Mouse (Mus musculus) thymus, postnatal 14 days (tissue): ENCODE data around the gene Dcst1.
A peak's percentile ranks its signal among the peaks of the same experiment; 100 is the strongest.

Source experiments
- DNase-seq: peaks from one replicate; pipeline ENCODE4 v3.0.0; 2021

Gene Dcst1

GRCm38 (mm10) chr3:89330948-89331347 lies 34.1 kb downstream of the Dcst1 start:
- no peak for DNase-seq

GRCm38 (mm10) chr3:89330346-89330745 lies 34.7 kb downstream of the Dcst1 start:
- DNase-seq = no peak

- DNase-seq = no peak
Measured at GRCm38 (mm10) chr3:89328623-89329022, 36.4 kb downstream of the Dcst1 start.

GRCm38 (mm10) chr3:89327371-89327870 lies 37.6 kb downstream of the Dcst1 start:
- DNase-seq = no peak

GRCm38 (mm10) chr3:89325882-89326281 lies 39.2 kb downstream of the Dcst1 start:
- no peak for DNase-seq

- peak; percentile 76 for DNase-seq
Measured at GRCm38 (mm10) chr3:89322514-89323165, 42.4 kb downstream of the Dcst1 start, which contains the start of gene Efna3. Gene Efna3 (minus strand): TSS chr3:89322965.

- no peak for DNase-seq
Measured at GRCm38 (mm10) chr3:89322131-89322500, 42.9 kb downstream of the Dcst1 start.

GRCm38 (mm10) chr3:89321183-89322130 lies 43.6 kb downstream of the Dcst1 start:
- DNase-seq = no peak

GRCm38 (mm10) chr3:89320581-89321182 lies 44.4 kb downstream of the Dcst1 start:
- DNase-seq = peak; percentile 25

GRCm38 (mm10) chr3:89319591-89320350 lies 45.3 kb downstream of the Dcst1 start:
- DNase-seq = peak; percentile 41

- DNase-seq = no peak
Measured at GRCm38 (mm10) chr3:89318971-89319590, 46.0 kb downstream of the Dcst1 start.

GRCm38 (mm10) chr3:89318316-89318715 lies 46.7 kb downstream of the Dcst1 start:
- DNase-seq = no peak

GRCm38 (mm10) chr3:89317246-89317645 lies 47.8 kb downstream of the Dcst1 start:
- no peak for DNase-seq

- peak; percentile 80 for DNase-seq
Measured at GRCm38 (mm10) chr3:89316833-89317232, 48.2 kb downstream of the Dcst1 start.

GRCm38 (mm10) chr3:89315930-89316831 lies 48.9 kb downstream of the Dcst1 start:
- peak; percentile 33 for DNase-seq

GRCm38 (mm10) chr3:89315195-89315929 lies 49.7 kb downstream of the Dcst1 start:
- DNase-seq = peak; percentile 72

- DNase-seq = no peak
Measured at GRCm38 (mm10) chr3:89314791-89315190, 50.3 kb downstream of the Dcst1 start.

- DNase-seq = no peak
Measured at GRCm38 (mm10) chr3:89314340-89314739, 50.7 kb downstream of the Dcst1 start.

GRCm38 (mm10) chr3:89308089-89308488 lies 57.0 kb downstream of the Dcst1 start:
- peak; percentile 67 for DNase-seq
